Mouse (Mus musculus) B cell, adult 2 months (primary cell): ENCODE results near the gene Atp2c2.
A peak's percentile ranks its signal among the peaks of the same experiment; 100 is the strongest.

Experiments
- DNase-seq, 2 experiments: peaks; one replicate each; pipeline ENCODE4 v3.0.0; 2022

Gene Atp2c2

GRCm38 (mm10) chr8:119699549-119700134 lies at the start of gene Atp2c2:
Gene Atp2c2 (plus strand): TSS chr8:119700009.
- DNase-seq: no peak

GRCm38 (mm10) chr8:119651324-119651723 lies 48.5 kb upstream of the Atp2c2 start:
- DNase-seq: no peak

- DNase-seq: peak; percentile 25 to 34
These were observed 42.9 kb upstream of the Atp2c2 start for GRCm38 (mm10) chr8:119656709-119657464.

- DNase-seq: no peak
These were observed 38.7 kb upstream of the Atp2c2 start for GRCm38 (mm10) chr8:119661081-119661480.

GRCm38 (mm10) chr8:119661892-119662291 lies 37.9 kb upstream of the Atp2c2 start:
- no peak for DNase-seq

- no peak for DNase-seq
These were observed 36.4 kb upstream of the Atp2c2 start for GRCm38 (mm10) chr8:119663440-119663839.

- no peak for DNase-seq
These were observed 34.5 kb upstream of the Atp2c2 start for GRCm38 (mm10) chr8:119665270-119665669.

GRCm38 (mm10) chr8:119666219-119666951 lies 33.4 kb upstream of the Atp2c2 start, which contains the start of gene Wfdc1:
Gene Wfdc1 (plus strand): TSS chr8:119666365.
- no peak for DNase-seq

GRCm38 (mm10) chr8:119668447-119668846 lies 31.4 kb upstream of the Atp2c2 start:
- DNase-seq: no peak

- DNase-seq: peak; percentile 49 to 55
These were observed 30.5 kb upstream of the Atp2c2 start for GRCm38 (mm10) chr8:119669284-119669683.

- DNase-seq: no peak
These were observed 29.3 kb upstream of the Atp2c2 start for GRCm38 (mm10) chr8:119670419-119671091.

- no peak for DNase-seq
These were observed 25.7 kb upstream of the Atp2c2 start for GRCm38 (mm10) chr8:119673976-119674555.

GRCm38 (mm10) chr8:119675457-119675856 lies 24.4 kb upstream of the Atp2c2 start:
- DNase-seq: no peak

- peak; percentile 83 to 84 for DNase-seq
These were observed 23.4 kb upstream of the Atp2c2 start for GRCm38 (mm10) chr8:119676389-119676788.

GRCm38 (mm10) chr8:119678138-119678843 lies 21.5 kb upstream of the Atp2c2 start:
- DNase-seq: peak; percentile 31 to 44

GRCm38 (mm10) chr8:119679184-119679583 lies 20.6 kb upstream of the Atp2c2 start:
- no peak for DNase-seq

- no peak for DNase-seq
These were observed 9.2 kb upstream of the Atp2c2 start for GRCm38 (mm10) chr8:119690602-119691001.

- no peak for DNase-seq
These were observed 7.8 kb upstream of the Atp2c2 start for GRCm38 (mm10) chr8:119691989-119692388.

GRCm38 (mm10) chr8:119694696-119695095 lies 5.1 kb upstream of the Atp2c2 start:
- no peak for DNase-seq

- DNase-seq: no peak
These were observed 2.6 kb upstream of the Atp2c2 start for GRCm38 (mm10) chr8:119697163-119697562.

GRCm38 (mm10) chr8:119698960-119699359 lies 849 bp upstream of the Atp2c2 start:
- DNase-seq: peak; percentile 79 to 82

GRCm38 (mm10) chr8:119702965-119703364 lies 3.2 kb downstream of the Atp2c2 start:
- no peak for DNase-seq
